In genomic region chr7:127745251-127745651, GRCm38 (mm10) we compare ENCODE assay signal across 8 mouse cellular contexts. TPM values are rescaled to one million over a fixed set of nuclear protein-coding genes. Genes with fewer than 3 reads are reported as not detected.
A peak's percentile ranks its signal among the peaks of the same experiment; 100 is the strongest.
DNase-seq lines count a peak whose midpoint lies in the region; ATAC-seq lines count a peak whose summit lies in the region.

No protein-coding gene starts in this region.

- ATAC-seq in hindbrain, embryonic 15.5 days (ENCODE audit: low FRiP score, low read depth): peak; percentile 89

- no peaks in the 10 kb centered on the region for H3K9me3 ChIP-seq in hindbrain, embryonic 15.5 days

- peak; percentile 87 for DNase-seq in WW6 (ENCODE audit: low read depth, low spot score)
- peak; percentile 88 to 89 for DNase-seq in cerebellum, postnatal 36 days
- peak; percentile 92 to 96 for DNase-seq in frontal cortex, postnatal 36 days (ENCODE audit: low spot score in 2 of 2)
- peak; percentile 96 for DNase-seq in left cerebral cortex, adult 11 months (ENCODE audit: low spot score)
- DNase-seq in lung, postnatal 4 days: peak; percentile 93 to 94
- peak; percentile 95 for DNase-seq in retina, postnatal 7 days (ENCODE audit: low read depth, low spot score)
- DNase-seq in urinary bladder, postnatal 14 days (ENCODE audit: low spot score): peak; percentile 93

- peak overlapping the region; percentile 86 for H3K4me3 ChIP-seq in hindbrain, embryonic 15.5 days

- H3K27me3 ChIP-seq in hindbrain, embryonic 15.5 days: no peaks in the 10 kb centered on the region

- peaks cover 21% of the 10 kb centered on the region for H3K4me1 ChIP-seq in hindbrain, embryonic 15.5 days (replicated peaks)

- under 1% methylated on average over 19 of the region's 19 CpGs for WGBS in hindbrain, embryonic 15.5 days

- peak overlapping the region; percentile 53 for H3K9ac ChIP-seq in hindbrain, embryonic 15.5 days

- peak overlapping the region; percentile 89 for H3K27ac ChIP-seq in hindbrain, embryonic 15.5 days (replicated peaks)

- H3K4me2 ChIP-seq in hindbrain, embryonic 15.5 days: peak overlapping the region; percentile 87

- peaks cover 17% of the 10 kb centered on the region for H3K36me3 ChIP-seq in hindbrain, embryonic 15.5 days

RNA-seq across cellular contexts. Expression of gene Fbxl19, which starts 0.9 kb away (rescaled TPM):
- polyA plus RNA-seq in hindbrain, embryonic 15.5 days (2015; fragmentation: Nextera tagmentation; extraction: Ambion mirVana): 10.0 and 10.5 TPM in 2 replicates

RNA-seq across cellular contexts. Expression of gene Ctf2, which starts 13.3 kb away (rescaled TPM):
- 0.14 and 0.35 TPM in 2 replicates for polyA plus RNA-seq in hindbrain, embryonic 15.5 days (2015; fragmentation: Nextera tagmentation; extraction: Ambion mirVana)

RNA-seq across cellular contexts. Expression of gene Orai3, which starts 24.4 kb away (rescaled TPM):
- 9.2 and 10.4 TPM in 2 replicates for polyA plus RNA-seq in hindbrain, embryonic 15.5 days (2015; fragmentation: Nextera tagmentation; extraction: Ambion mirVana)

RNA-seq across cellular contexts. Expression of gene Setd1a, which starts 31.2 kb away (rescaled TPM):
- 20.0 and 20.1 TPM in 2 replicates for polyA plus RNA-seq in hindbrain, embryonic 15.5 days (2015; fragmentation: Nextera tagmentation; extraction: Ambion mirVana)

RNA-seq across cellular contexts. Expression of gene Ctf1, which starts 32.7 kb away (rescaled TPM):
- polyA plus RNA-seq in hindbrain, embryonic 15.5 days (2015; fragmentation: Nextera tagmentation; extraction: Ambion mirVana): 3.8 and 5.4 TPM in 2 replicates

Comparison
In these comparisons a context has a peak if more than half of its experiments do, and no peak if none do; other contexts are left out.
1. Peak in every context shown above with its lines: DNase-seq, ATAC-seq, H3K4me3 ChIP-seq and H3K27ac ChIP-seq.